Mouse (Mus musculus): Measurements from ENCODE around the gene Nck2.
"Not testable (repeated sequence)": the region's sequence is repeated elsewhere in the genome, so short reads cannot be mapped to it uniquely, and the experiment has no call there.

Gene Nck2

GRCm38 (mm10) chr1:43501920-43502791 is 57.8 kb downstream of the Nck2 start:
- DNase-seq (ENCODE audit: low read depth, low spot score), result no peak

- DNase-seq (ENCODE audit: low read depth, low spot score), result no peak
Measured at GRCm38 (mm10) chr1:43502792-43503146, 58.4 kb downstream of the Nck2 start.

- no peak for DNase-seq (ENCODE audit: low read depth, low spot score)
Measured at GRCm38 (mm10) chr1:43503261-43503660, 58.9 kb downstream of the Nck2 start.

GRCm38 (mm10) chr1:43503676-43504075 is 59.3 kb downstream of the Nck2 start:
- no peak for DNase-seq (ENCODE audit: low read depth, low spot score)

- DNase-seq (ENCODE audit: low read depth, low spot score), result no peak
Measured at GRCm38 (mm10) chr1:43504235-43504634, 59.9 kb downstream of the Nck2 start.

- no peak for DNase-seq (ENCODE audit: low read depth, low spot score)
Measured at GRCm38 (mm10) chr1:43506638-43507037, 62.3 kb downstream of the Nck2 start.

GRCm38 (mm10) chr1:43507809-43508208 is 63.4 kb downstream of the Nck2 start:
- DNase-seq (ENCODE audit: low read depth, low spot score), result no peak

GRCm38 (mm10) chr1:43511256-43511655 is 66.9 kb downstream of the Nck2 start:
- DNase-seq (ENCODE audit: low read depth, low spot score), result no peak

- no peak for DNase-seq (ENCODE audit: low read depth, low spot score)
Measured at GRCm38 (mm10) chr1:43511667-43512066, 67.3 kb downstream of the Nck2 start.

GRCm38 (mm10) chr1:43517405-43517804 is 73.0 kb downstream of the Nck2 start:
- no peak for DNase-seq (ENCODE audit: low read depth, low spot score)

GRCm38 (mm10) chr1:43520216-43520988 is 76.0 kb downstream of the Nck2 start:
- no peak for DNase-seq (ENCODE audit: low read depth, low spot score)

- no peak for DNase-seq (ENCODE audit: low read depth, low spot score)
Measured at GRCm38 (mm10) chr1:43520989-43521371, 76.6 kb downstream of the Nck2 start.

- no peak for DNase-seq (ENCODE audit: low read depth, low spot score)
Measured at GRCm38 (mm10) chr1:43521512-43521911, 77.1 kb downstream of the Nck2 start.

GRCm38 (mm10) chr1:43521950-43522349 is 77.6 kb downstream of the Nck2 start:
- no peak for DNase-seq (ENCODE audit: low read depth, low spot score)

GRCm38 (mm10) chr1:43522976-43523375 is 78.6 kb downstream of the Nck2 start:
- no peak for DNase-seq (ENCODE audit: low read depth, low spot score)

- no peak for DNase-seq (ENCODE audit: low read depth, low spot score)
Measured at GRCm38 (mm10) chr1:43524332-43524731, 80.0 kb downstream of the Nck2 start.

GRCm38 (mm10) chr1:43528275-43528674 is 83.9 kb downstream of the Nck2 start:
- no peak for DNase-seq (ENCODE audit: low read depth, low spot score)

GRCm38 (mm10) chr1:43529086-43529485 is 84.7 kb downstream of the Nck2 start:
- DNase-seq (ENCODE audit: low read depth, low spot score), result no peak

GRCm38 (mm10) chr1:43530295-43531020 is 86.1 kb downstream of the Nck2 start:
- no peak for DNase-seq (ENCODE audit: low read depth, low spot score)

- no peak for DNase-seq (ENCODE audit: low read depth, low spot score)
Measured at GRCm38 (mm10) chr1:43531307-43531706, 86.9 kb downstream of the Nck2 start.

- no peak for DNase-seq (ENCODE audit: low read depth, low spot score)
Measured at GRCm38 (mm10) chr1:43532279-43532678, 87.9 kb downstream of the Nck2 start.

GRCm38 (mm10) chr1:43533497-43533896 is 89.1 kb downstream of the Nck2 start:
- not testable (repeated sequence) for DNase-seq (ENCODE audit: low read depth, low spot score)

Measured in forelimb bud, embryonic 11.5 days (tissue).